Mouse (Mus musculus): ENCODE measurements around the gene Tppp2.

The Tppp2 gene

DNA sequence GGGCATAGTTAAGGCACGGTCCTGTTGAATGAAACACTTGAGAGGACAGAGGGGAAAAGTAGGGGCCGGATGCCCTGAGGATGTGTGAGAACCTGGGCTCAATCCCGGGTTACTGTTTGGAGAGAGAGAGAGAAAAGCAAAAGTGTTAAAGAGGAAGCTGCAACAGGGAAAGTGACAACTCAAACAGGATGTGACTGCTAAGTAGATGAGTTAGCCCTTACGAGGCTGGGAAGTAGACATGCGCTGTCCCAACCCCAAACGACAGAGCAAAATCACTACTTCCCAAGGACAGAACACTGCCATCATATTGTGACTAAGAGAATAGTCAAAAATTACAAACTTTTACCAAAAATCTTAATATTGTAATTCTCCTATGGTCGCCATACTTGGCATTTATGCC lies 24.0 kb downstream of the Tppp2 start:
- no peak for DNase-seq (ENCODE audit: low read depth, low spot score)

DNA sequence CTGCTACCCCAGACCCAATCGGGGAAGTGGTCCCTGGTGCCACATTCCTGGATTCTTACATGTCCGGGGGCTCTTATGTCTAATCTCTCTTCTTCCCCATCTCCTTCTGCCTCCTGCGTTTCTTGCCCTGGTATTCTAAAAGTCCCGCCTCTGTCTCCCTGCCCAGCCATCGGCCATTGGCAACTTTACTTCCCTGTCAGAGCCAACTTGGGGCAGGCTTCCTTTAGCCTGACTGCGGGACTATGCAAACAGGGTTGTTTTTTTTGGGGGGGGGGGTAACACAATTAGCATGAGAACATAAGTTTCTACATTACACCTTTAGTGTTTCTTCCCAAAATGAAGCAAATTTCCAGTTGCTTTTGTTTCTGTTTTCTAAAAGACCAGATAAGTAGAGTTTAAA lies 25.1 kb downstream of the Tppp2 start:
- no peak for DNase-seq (ENCODE audit: low read depth, low spot score)

DNA sequence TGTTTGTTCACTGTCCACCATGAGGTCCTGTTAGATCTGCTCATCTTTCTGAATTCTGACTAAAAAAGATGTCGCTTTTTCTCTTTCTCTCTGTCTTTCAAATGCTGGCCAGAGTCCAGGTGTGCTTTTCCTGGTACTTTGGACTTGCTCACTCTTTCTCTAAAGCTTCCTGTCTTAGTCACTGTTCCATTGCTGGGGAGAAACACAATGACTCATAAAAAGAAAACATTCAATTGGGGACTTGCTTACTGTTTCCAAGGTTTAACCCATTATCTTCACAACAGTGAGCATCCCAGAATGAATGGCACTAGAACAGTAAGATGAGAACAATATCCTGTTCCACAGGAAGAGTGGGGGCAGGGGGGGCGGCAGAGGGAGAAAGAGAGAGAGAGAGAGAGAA lies 42.1 kb downstream of the Tppp2 start:
- no peak for DNase-seq (ENCODE audit: low read depth, low spot score)

DNA sequence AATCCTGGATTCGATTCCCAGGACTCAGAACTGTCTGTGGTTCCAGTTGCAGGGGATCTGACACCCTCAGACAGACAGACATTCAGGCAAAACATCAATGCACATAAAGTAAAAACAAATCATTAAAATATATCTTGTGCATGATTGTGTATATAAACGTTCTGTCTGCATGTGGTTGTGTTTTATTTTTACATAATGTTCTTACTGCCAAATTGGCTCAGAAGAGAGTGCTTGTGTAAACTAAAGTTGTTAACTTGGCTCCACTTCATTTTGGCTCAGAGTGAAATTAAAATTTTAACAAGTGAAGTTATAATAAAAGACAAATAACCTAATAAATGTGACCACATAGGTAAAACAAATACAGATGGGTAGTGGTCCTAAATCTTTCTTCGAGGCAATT lies 49.2 kb downstream of the Tppp2 start:
- DNase-seq (ENCODE audit: low read depth, low spot score), result no peak
